Mouse (Mus musculus): Measurements from ENCODE around the gene Znrf1.
"Not testable (repeated sequence)": the region's sequence is repeated elsewhere in the genome, so short reads cannot be mapped to it uniquely, and the experiment has no call there.

Gene Znrf1

GRCm38 (mm10) chr8:111536031-111536977 lies at the start of gene Znrf1:
Znrf1 (plus strand) TSS chr8:111536097.
- peak; percentile 93 for DNase-seq (ENCODE audit: low spot score)

DNA sequence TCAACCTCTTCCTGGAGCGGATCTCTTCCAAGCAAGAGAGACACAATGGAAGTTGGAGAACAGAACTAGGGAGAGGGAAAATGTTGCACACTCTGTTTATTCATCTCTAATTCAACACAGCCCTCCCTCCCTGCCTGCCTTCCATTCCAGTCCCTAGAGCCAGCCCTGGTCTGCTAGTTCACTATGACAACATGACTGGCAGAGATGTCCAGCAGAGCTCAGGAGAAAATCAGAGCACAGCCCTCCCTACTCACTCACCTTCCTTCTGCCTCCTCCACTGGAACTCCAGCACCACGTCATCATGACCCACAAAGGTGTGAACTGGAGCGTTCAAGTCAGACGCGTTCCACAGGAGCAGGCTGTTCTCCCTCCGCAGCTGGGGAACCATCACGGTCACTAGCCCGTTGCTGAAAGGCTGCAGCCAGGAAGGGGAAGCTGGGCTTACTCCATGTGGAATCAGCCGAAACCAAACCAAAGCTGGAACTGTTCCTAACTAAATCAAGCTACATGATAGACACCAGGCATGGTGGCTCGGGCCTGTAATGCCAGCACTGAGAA lies 45.8 kb upstream of the Znrf1 start:
- DNase-seq (ENCODE audit: low spot score): peak; percentile 65

DNA sequence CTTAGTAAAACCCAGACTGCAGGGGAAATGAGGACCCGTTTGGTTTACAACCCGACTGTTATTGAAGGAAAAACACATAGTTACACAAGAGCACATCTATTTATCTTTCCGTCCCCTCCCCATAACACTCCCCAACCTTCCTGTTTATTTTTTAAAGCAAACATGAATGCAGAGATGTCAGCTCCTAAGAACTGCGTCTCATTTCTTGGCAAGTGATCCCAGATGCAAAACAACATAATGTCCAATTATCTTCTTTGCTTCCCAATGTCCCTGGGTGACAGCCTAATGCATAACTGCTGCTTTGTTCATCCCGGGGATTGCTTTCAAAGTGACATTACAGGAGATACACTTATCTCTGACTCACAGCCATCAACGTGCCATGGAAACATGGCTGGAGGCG lies 44.7 kb upstream of the Znrf1 start:
- peak; percentile 47 for DNase-seq (ENCODE audit: low spot score)

DNA sequence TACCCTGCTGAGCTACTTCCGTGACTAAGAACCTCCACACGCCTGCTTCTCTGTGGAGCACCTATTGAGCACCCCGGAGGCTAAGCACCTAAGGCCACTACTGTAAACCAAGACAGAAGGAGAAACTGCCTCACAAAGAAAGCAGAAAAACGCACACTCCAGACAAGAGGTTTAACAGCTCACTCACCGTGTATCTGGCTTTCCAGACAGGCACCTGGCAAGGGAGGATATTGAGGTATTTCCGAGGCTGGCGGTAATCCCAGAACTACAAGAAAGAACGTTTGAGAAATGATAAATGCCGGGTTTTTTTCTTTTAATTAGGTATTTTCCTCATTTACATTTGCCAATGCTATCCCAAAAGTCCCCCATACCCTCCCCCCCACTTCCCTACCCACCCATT lies 43.4 kb upstream of the Znrf1 start:
- no peak for DNase-seq (ENCODE audit: low spot score)

DNA sequence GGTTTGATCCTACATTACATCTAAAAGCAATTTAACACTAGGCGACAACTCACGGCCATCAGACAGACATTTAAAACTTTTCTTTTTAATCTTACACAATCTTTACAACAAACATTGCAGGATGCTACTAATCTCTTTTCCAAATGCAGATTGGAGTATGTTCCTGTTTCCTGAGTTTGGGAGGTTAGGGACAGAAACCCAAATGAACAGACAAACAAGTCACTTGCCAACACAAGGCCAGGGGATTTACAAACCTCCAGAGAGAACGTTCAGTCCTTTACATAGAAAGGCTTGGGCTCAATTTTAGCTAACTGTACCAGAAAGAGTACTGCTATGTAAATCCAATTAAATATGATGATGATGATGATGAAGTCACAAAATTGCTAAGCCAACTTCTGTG lies 42.7 kb upstream of the Znrf1 start:
- DNase-seq (ENCODE audit: low spot score): no peak

GRCm38 (mm10) chr8:111496326-111496725 lies 39.6 kb upstream of the Znrf1 start:
- DNase-seq (ENCODE audit: low spot score): no peak

GRCm38 (mm10) chr8:111498249-111498648 lies 37.6 kb upstream of the Znrf1 start:
- DNase-seq (ENCODE audit: low spot score): not testable (repeated sequence)

DNA sequence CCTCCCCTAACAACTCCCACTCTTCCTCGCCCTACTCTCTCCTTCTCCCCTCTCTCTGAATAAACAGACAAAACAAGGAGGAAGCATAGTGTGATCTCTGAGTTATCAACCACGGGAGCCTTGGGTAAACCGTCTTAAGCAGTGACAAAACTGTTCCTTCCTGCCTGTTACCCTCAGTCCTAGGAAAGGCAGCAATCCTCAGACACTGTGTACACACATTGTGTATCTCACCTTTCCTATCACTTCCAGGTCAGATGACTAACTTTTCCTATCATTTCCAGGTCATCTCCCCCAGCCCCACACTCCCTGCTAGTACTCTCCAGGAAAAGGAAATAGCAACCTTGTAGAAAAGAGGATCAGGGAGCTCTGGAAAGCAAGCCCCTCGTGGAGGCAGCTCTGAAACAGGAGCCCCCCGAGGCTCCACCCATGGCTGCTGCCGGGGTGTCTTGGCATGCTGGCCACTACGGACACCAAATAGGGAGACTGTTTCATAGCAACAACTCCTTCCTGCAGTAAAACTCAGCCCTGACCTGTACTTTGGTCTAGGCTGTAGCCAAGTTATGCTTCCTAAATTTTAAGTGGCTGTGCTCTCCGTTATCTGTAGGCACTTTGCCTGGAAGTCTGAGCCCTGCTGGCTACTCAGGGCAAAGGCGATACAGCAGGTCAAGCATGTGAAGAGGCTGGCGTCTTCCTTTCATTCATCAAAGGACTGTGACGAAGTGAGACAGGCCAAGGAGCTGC lies 34.0 kb upstream of the Znrf1 start:
- DNase-seq (ENCODE audit: low spot score): no peak

DNA sequence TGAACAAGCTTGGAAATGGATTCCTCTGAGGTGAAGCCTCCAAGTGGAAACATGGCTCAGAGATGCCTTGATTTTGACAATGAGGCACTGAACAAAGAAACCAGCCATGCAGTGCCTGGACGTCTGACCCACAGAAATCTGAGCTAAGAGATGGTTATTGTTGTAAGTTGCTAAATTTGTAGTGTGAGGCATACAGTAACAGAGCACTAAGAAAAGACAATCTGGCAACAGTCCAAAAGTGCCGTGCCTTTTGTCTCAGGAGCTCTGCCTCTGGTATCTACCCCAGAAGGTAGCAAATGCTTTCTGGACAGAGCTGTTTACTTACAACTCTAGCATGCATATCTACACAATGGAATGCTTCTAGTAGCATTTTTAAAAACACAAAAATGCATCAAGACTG lies 27.3 kb upstream of the Znrf1 start:
- peak; percentile 69 for DNase-seq (ENCODE audit: low spot score)

- no peak for DNase-seq (ENCODE audit: low spot score)
Observed at GRCm38 (mm10) chr8:111509278-111509677, 26.6 kb upstream of the Znrf1 start.

DNA sequence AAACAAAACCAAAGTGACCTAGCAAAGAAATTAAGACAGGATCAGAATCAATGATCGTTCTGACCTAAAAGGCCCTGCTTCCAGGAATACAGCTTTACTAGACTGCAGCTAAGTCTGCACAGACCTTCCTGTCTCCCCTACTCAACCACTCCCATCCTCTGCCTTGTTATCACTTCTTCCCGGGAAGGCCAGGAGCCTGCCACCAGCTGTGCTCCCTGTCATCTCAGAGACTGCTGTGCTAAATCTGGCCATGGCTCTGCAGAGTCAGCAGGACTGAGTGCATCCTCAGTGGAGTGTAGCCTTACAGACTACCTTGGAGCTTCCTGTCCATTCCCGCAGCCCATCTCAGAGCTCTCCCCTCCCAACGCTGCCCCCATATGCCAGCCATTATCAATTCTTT lies 25.5 kb upstream of the Znrf1 start:
- DNase-seq (ENCODE audit: low spot score): peak; percentile 54

GRCm38 (mm10) chr8:111512941-111513340 lies 23.0 kb upstream of the Znrf1 start:
- no peak for DNase-seq (ENCODE audit: low spot score)

DNA sequence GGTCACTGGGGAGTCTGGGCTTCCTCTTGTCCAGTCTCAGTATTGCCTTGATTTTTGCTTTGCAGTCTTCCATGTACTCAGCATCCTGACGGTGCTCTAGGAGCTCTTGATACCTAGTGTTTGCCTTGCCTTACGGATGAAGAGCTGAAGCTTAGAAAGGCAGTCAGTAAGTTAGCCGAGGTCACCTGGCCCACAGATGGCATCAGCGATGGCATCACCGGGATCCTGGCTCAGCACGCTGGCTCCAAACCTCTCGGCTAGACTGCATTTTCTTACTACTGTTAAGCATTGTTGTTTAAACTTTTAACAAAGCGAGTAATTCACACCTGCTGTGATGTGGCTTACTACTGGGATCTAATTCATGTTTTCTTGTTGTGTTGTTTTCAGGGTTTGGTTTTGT lies 22.5 kb upstream of the Znrf1 start:
- DNase-seq (ENCODE audit: low spot score): no peak

DNA sequence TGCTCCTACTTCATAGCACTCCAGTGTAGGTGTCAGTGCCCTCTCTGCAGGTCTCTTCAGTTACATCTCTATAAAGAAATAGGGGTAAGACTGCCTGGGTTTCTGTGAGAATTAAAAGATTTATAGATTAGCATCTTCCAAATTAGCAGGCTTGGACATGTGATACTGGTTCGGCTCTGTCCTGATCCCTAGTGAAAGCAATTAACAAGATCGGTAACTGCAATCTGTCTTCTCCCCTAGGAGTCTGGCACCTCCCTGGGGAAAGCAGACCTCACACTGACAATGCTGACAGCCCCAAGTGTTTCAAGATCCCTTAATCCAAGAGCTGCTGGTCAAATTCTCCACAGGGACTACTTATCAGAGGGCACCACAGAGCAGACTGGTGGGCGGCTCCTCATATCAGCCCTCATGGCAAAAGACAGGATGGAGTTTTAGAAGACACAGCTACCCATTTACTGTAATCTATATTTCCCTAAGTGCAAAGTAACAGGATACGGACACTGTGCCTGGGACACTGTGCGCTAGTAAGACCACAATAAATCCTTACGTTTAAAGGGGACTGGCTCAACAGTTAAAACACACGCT lies 19.4 kb upstream of the Znrf1 start:
- DNase-seq (ENCODE audit: low spot score): peak; percentile 75

DNA sequence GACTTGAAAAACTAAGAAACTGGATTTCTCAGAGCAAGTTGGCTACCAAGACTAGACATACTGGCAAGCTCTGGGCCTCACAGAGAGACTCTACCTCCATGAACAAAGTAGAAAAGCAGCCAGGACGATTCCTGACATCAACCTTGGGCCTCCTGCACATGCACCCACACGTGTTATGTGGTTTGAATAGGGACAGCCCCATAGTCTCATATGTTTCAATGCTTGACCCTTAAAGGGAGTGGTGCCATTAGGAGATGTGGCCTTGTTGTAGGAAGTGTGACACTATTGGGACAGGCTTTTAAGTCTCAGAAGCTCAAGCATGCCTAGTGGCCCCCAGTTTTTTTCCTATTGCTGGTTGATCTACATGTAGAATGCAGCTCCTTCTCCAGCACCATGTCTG lies 18.4 kb upstream of the Znrf1 start:
- DNase-seq (ENCODE audit: low spot score): no peak

DNA sequence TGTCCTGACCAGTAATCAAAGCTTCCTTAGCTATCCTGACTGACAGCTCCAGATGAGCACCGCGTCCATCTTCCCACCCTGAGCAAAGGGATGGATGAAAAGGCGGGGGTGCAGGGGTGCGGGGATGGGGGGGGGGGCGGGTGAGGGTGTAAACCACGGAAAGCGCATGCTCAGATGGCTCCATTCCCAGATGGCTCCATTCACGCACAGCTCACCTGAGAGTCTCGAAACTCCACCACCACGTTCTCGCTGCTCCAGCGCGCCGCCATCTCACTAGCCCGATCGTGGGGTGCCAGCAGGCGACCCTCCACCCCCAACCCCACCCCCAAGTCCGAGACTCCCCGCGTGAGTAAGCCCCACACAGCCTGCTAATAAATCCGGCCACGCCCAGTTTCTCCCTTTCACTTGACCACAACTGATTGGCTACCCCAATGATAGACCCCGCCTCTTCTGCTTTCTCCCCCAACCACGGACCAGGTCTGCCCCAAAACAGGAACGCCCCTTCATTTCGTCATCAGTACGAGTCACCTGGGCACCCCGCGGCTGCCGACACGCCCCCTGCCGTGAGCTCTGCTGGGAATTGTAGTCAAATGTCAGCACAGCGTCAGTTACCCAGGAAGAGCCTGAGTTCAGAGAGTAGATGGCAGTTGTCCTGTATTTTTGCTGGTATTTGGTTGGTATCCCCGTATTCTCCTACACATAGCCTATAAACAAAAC lies 14.0 kb upstream of the Znrf1 start, which contains the start of gene Wdr59:
Wdr59 (minus strand) TSS at position 380 of the 717 bp plus-strand sequence.
- peak; percentile 100 for DNase-seq (ENCODE audit: low spot score)

DNA sequence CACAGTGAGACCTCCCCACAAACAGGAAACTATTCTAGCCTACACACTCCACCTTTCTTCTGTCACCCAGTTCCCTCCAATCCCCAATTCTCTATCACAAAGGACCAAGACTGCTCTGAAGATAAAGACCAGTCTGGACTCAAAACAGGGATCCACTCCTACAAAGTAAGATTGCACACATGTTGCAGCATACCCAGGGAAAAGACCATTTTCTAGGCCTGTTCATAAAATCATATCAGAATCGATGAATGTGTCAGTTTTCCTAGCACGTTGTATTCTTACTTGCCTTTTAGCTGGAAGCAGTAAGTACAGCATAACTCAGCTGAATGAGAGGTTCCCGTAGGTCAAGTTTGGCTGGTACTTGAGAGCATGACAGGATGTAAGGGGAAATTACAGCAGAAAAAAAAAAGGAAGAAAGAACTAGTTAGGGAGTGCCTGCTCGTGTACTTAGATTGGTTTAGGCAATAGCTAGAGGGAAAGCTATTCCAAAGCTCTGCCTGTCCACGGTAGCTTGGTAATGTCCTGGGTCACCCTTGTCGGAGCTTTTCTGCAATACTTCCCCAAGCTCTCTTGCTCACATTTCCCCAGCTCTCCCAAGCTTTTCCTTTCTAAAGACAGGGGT lies 9.4 kb upstream of the Znrf1 start:
- DNase-seq (ENCODE audit: low spot score): no peak

DNA sequence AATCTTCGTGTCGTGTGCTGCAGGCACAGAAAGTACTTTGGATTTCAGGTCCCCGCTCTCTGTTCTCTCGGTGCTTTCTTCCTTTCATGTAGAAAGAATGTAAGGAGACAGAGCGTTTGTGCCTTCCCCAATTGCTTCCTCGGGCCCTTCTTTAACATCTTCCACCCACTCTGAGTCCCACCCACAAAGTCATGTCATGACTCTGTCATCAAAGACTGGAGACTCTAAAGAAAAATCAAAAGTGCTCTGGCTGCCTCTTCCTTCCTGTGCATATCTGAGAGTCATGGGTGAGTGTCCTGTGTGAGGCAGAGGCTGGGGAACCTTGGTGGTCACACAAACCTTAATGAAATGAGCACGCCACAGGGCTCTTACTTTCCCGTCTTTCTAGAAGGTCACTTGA lies 8.7 kb upstream of the Znrf1 start:
- no peak for DNase-seq (ENCODE audit: low spot score)

- DNase-seq (ENCODE audit: low spot score): no peak
Observed at GRCm38 (mm10) chr8:111528071-111528470, 7.8 kb upstream of the Znrf1 start.

- DNase-seq (ENCODE audit: low spot score): no peak
Observed at GRCm38 (mm10) chr8:111531191-111531590, 4.7 kb upstream of the Znrf1 start.

DNA sequence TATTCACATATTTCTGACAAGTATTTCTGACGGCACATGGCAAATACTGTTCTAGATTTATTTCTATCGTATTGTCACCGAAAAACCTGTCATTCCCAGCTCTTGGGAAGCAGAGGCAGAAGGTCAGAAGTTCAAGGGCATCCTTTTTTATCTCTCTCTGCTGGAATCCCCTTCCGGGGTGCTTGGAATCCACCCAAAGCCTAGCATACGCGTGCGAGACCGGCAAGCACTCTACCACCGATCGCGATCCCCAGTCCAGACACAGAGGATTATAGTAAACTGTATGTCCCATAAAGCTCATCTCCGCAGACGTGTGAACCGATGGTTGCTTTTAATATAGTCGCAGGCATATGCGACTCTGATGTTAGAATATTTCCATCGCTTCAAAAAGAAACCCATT lies 4.3 kb upstream of the Znrf1 start:
- DNase-seq (ENCODE audit: low spot score): no peak
